Comparison of ENCODE assay signal across 10 mouse cellular contexts in genomic region chr14:117962453-117962852, GRCm38 (mm10).
A peak's percentile ranks its signal among the peaks of the same experiment; 100 is the strongest.
DNase-seq lines count a peak whose midpoint lies in the region; ATAC-seq and TF ChIP-seq lines count a peak whose summit lies in the region.
"Had no signal": no experiment of that assay in that cellular context is flagged by ENCODE, and none has a peak within 500 bp of the region (broad histone marks: within the 10 kb centered on the region; RNA-seq: fewer than 3 reads in every experiment).

No protein-coding gene starts in this region.

- no peak for TF ChIP-seq POLR2A in lung, adult 2 months (IDR thresholded peaks at IDR 0.05; ENCODE audit: borderline replicate concordance, extremely low read depth, low read depth, low read length)
- no peak for TF ChIP-seq POLR2A in bone marrow, adult 2 months (IDR thresholded peaks at IDR 0.05; ENCODE audit: borderline replicate concordance, control insufficient read depth, low read depth, low read length)

- H3K4me1 ChIP-seq in forebrain, embryonic 11.5 days (replicated peaks; ENCODE audit: control insufficient read depth, insufficient read depth, low read length), result no peaks in the 10 kb centered on the region
- H3K4me1 ChIP-seq in forebrain, embryonic 16.5 days (replicated peaks; ENCODE audit: control insufficient read depth, insufficient read depth, low read length), result peaks cover 12% of the 10 kb centered on the region
- no peaks in the 10 kb centered on the region for H3K4me1 ChIP-seq in lung, adult 2 months (ENCODE audit: control insufficient read depth, insufficient read depth, low read length)
- no peaks in the 10 kb centered on the region for H3K4me1 ChIP-seq in bone marrow, adult 2 months (ENCODE audit: control insufficient read depth, insufficient read depth, low read length)

- TF ChIP-seq CTCF in lung, adult 2 months (IDR thresholded peaks at IDR 0.05; ENCODE audit: insufficient read depth, low read length), result peak; percentile 67
- peak; percentile 52 for TF ChIP-seq CTCF in bone marrow, adult 2 months (IDR thresholded peaks at IDR 0.05; ENCODE audit: control insufficient read depth, insufficient read depth, low read length)

- H3K27ac ChIP-seq in forebrain, embryonic 11.5 days (ENCODE audit: low read depth, low read length), result no peak overlapping the region
- H3K27ac ChIP-seq in forebrain, embryonic 16.5 days (ENCODE audit: low read length), result no peak overlapping the region
- no peak overlapping the region for H3K27ac ChIP-seq in bone marrow, adult 2 months (ENCODE audit: control insufficient read depth, insufficient read depth, low read depth, low read length, poor library complexity)
- H3K27ac ChIP-seq: macrophage had no signal

- no peak overlapping the region for H3K4me2 ChIP-seq in forebrain, embryonic 11.5 days (ENCODE audit: low read depth, low read length, severe bottlenecking)
- no peak overlapping the region for H3K4me2 ChIP-seq in forebrain, embryonic 16.5 days (ENCODE audit: low read length)

- WGBS in forebrain, embryonic 11.5 days, result 58% methylated on average over 4 of the region's 4 CpGs
- 57% methylated on average over 4 of the region's 4 CpGs for WGBS in forebrain, embryonic 16.5 days
- 63% methylated on average over 4 of the region's 4 CpGs for WGBS in lung, adult 2 months
- WGBS in bone marrow, adult 2 months, result 51% methylated on average over 4 of the region's 4 CpGs

- H3K36me3 ChIP-seq in forebrain, embryonic 11.5 days (ENCODE audit: control insufficient read depth, insufficient read depth, low read length), result no peaks in the 10 kb centered on the region
- no peaks in the 10 kb centered on the region for H3K36me3 ChIP-seq in forebrain, embryonic 16.5 days (ENCODE audit: control insufficient read depth, insufficient read depth)
- H3K36me3 ChIP-seq: G1E had no signal

- H3K9me3 ChIP-seq in forebrain, embryonic 11.5 days (ENCODE audit: control insufficient read depth, low read length), result no peaks in the 10 kb centered on the region
- no peaks in the 10 kb centered on the region for H3K9me3 ChIP-seq in forebrain, embryonic 16.5 days (ENCODE audit: control insufficient read depth, low read length)

- peak; percentile 74 for ATAC-seq in forebrain, embryonic 11.5 days (replicated peaks; ENCODE audit: low FRiP score)
- ATAC-seq in forebrain, embryonic 16.5 days, result no peak
- no peak for ATAC-seq in erythroid progenitor cell, adult 5-6 weeks (replicated peaks; ENCODE audit: low FRiP score, poor library complexity, severe bottlenecking)

- DNase-seq in forebrain, embryonic 11.5 days (ENCODE audit: low spot score), result peak; percentile 75
- DNase-seq in lung, adult 2 months, result no peak
- no peak for DNase-seq in lung, postnatal 25 days (ENCODE audit: low spot score)
- DNase-seq in lung, postnatal 14 days, result peak; percentile 32
- no peak for DNase-seq in urinary bladder, postnatal 4 days (ENCODE audit: low spot score in 2 of 2)

- no peak overlapping the region for H3K9ac ChIP-seq in forebrain, embryonic 11.5 days (ENCODE audit: low read length)
- no peak overlapping the region for H3K9ac ChIP-seq in forebrain, embryonic 16.5 days (replicated peaks; ENCODE audit: low read depth, low read length)

- no peaks in the 10 kb centered on the region for H3K27me3 ChIP-seq in forebrain, embryonic 11.5 days (ENCODE audit: control insufficient read depth, insufficient read depth, low read length)
- no peaks in the 10 kb centered on the region for H3K27me3 ChIP-seq in forebrain, embryonic 16.5 days (replicated peaks; ENCODE audit: control insufficient read depth, insufficient read depth, low read length)

- no peak overlapping the region for H3K4me3 ChIP-seq in forebrain, embryonic 11.5 days (ENCODE audit: low read depth, low read length)
- no peak overlapping the region for H3K4me3 ChIP-seq in forebrain, embryonic 16.5 days (replicated peaks; ENCODE audit: low read length)
- H3K4me3 ChIP-seq in lung, adult 2 months (replicated peaks; ENCODE audit: extremely low read depth, low read depth, low read length), result no peak overlapping the region
- no peak overlapping the region for H3K4me3 ChIP-seq in bone marrow, adult 2 months (replicated peaks; ENCODE audit: control insufficient read depth, low read depth, low read length)

Comparison
In these comparisons a context has a peak if more than half of its experiments do, and no peak if none do; other contexts are left out.
1. DNase-seq: peak in forebrain, embryonic 11.5 days (single experiment) and lung, postnatal 14 days (single experiment); none in lung, adult 2 months (single experiment), lung, postnatal 25 days (single experiment) and urinary bladder, postnatal 4 days (0 of 2).